Mouse (Mus musculus) T-helper 2 cell (primary cell): ENCODE data around the gene Chst15.

Source experiments
- in situ Hi-C: fragments of 300-600 bp; cut with MboI, MseI; formaldehyde crosslinking; loops from one replicate; pipeline ENCODE4 v1.15.1; 2025; ENCODE audit warnings: high pct_unique_total_duplicates

The Chst15 gene

DNA sequence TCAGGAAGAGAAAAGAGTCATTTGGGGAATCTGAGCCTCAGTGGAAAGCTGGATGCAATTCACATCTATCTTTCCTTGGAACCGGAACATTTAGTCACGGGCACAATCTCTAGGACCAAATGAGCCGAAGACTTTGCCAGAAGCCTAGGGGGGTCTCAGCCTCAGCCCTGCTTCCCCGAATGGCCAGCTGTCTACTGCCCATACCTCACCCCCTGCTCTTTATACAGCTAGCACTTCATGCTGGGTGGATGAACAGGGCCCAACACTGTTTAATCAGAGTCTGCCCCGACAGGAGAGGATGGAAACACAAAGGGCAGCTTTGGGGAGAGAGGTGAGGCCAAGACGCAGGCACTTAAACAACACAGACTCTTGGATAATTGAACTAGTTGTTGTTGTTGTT lies 53.8 kb downstream of the Chst15 start:
- in situ Hi-C loops: no loop called here

DNA sequence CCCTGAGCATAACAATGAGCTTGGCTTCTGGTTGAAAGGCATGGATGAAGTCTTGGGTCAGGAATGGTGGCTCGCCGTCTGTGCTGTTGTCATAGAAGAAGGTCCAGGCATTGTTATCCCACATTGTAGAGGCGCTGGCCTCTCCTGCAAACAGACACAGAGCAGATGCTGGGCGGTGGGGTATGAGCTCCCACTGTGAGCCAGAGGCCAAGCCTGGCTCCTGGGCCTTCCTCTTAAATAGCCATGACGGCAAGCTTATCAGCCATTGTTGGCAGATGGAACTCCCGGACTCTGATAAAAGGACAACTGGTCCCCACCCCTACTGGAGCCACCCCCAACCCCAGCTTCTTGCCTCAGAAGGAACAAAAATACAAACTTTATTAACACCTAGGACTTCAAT lies 54.3 kb downstream of the Chst15 start:
- in situ Hi-C loops: no loop called here

- in situ Hi-C loops: no loop called here
These were observed 55.1 kb downstream of the Chst15 start for GRCm38 (mm10) chr7:132261885-132262284.

DNA sequence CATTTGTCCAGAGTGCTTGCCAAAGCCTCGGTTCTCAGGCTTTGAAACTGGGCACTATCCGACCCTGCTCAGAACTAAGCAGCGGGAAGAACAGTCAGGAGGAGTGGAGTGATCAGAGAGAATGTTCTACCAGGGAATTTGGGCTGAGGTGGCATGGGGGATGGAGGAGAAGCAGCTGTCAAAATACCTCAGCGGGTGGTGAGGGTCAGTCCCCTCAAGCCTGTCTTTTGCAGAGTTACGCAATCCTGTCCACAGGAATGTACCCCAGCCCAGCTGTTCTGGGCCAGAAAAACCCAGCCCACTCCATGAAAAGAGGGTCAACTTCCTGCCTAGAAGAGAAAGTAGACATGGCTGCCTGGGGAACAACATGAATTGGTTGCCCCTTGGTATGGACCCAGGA lies 56.4 kb downstream of the Chst15 start:
- in situ Hi-C loops: no loop called here

- in situ Hi-C loops: no loop called here
These were observed 58.2 kb downstream of the Chst15 start for GRCm38 (mm10) chr7:132258817-132259216.

DNA sequence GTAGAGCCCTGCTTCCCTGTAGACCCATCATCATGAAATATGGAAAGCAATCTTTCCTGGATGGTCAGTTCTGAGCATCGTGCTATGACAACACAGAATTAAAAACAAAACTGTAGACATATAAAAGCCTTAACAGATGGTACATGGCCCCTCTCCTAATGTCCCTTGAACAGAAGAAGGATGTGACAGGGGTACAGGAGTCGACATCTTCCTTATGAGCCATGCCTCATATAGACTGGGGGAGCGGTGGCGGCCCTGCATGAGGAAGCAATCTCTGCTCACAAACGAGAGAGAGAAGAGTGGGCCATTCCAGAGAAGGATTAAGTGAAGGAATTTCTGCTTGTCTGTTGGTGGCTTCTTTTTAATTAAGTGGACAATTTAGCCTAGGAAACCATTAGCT lies 58.8 kb downstream of the Chst15 start:
- in situ Hi-C loops: no loop called here

GRCm38 (mm10) chr7:132253513-132253912 lies 63.5 kb downstream of the Chst15 start:
- in situ Hi-C loops: no loop called here

DNA sequence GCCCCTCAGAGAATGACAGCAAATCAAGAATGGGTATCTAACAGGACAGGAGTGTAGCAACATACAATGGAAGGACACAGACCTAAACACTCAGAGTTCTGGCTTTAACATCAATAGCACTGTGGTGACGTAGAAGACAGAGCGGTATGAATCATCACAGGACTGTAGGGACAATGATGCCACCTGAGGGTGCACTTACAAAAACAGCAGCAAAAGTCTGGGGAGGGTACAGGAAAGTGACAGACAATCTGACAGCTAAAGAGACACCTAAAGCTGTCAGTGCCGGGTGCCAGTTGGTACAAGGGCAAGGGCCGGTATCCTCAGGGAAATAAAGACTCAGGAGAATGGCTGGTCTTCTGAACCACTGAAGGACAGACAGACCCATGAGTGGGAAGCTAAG lies 64.0 kb downstream of the Chst15 start:
- in situ Hi-C loops: no loop called here

DNA sequence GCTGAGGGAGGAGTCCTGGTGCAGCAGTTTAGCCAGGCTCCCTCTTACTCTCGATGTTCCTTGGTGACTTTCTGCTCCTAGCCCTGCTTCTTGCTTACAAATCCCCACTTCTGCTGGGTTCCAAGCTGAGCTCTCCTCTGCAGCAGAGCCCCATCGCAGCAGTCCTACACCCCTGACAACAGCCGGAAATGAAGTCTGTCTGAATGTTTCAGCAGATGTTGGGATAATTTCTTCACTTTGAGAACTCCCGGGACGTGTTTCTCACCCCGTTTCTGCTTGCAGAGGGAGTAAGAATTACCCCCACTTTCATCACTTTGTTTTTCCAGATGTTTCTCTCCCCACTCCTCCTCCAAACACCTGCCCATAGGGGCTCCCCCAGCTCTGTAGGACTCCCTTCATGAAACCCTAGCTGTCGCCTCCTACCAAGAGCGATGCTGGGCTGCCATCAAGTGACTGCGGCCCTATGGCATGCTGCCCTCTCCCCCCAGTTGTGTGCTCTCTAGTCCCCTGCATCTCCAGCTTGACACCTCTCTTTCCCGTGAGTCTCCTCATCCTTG lies 67.4 kb downstream of the Chst15 start:
- in situ Hi-C loops: no loop called here

DNA sequence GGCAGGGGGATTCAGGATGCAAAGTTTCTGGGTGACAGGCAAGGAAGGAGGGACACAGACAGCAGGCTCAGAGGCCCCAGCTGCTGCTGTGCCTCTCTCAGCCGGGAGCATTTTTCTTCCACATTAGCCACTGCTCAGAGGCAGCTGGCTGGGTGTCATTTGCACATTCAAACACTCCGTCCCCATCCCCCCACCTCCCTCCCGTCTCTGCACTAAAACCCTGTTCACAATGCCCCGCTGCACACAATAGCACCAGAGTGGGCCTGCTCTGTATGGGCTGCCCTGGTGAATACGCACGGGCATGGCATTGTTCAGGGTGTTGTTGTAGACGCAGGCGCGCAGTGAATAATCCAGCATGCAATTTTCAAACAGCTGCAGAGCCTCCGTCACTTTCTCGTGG lies 69.5 kb downstream of the Chst15 start:
- in situ Hi-C loops: no loop called here

DNA sequence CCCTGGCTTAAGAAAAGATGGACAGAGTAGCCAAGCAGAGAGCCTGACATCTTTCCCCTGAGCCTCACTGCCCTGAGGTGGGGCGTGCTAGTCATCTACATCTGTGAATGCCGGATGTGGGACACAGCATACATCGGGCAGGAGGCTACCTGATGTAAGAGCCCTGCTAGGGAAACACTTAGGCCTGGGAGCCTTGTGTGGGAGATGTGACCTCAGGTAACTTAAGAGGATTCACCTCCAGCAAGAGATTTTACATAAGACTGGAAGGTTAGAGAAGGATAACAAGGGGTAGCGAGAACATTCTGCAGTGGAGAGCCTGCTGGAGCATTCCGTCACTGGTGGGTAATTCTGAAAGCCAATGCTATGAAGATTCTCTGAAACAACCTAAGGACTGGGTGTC lies 69.9 kb downstream of the Chst15 start:
- in situ Hi-C loops: no loop called here

GRCm38 (mm10) chr7:132245730-132246129 lies 71.3 kb downstream of the Chst15 start:
- in situ Hi-C loops: no loop called here

GRCm38 (mm10) chr7:132244637-132245036 lies 72.4 kb downstream of the Chst15 start:
- in situ Hi-C loops: no loop called here

DNA sequence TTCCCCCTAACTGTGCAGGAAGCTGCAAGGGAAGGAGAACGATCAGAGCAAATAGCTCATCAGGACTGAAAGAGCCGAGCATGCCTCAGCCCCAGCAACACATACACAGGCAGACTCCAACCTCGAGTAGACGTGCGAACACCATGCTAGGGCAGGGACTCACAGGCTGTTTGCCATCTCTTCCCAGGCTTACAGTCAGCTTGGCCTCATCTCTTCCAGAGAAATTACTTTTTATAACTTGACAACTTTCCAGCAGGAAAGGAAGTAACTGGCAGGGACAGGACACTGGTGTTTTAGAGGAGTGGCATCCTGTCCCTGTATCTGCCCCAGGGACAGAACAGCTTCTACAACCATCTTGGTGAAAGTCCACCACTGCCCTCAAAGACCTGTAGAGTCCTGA lies 73.8 kb downstream of the Chst15 start:
- in situ Hi-C loops: no loop called here

DNA sequence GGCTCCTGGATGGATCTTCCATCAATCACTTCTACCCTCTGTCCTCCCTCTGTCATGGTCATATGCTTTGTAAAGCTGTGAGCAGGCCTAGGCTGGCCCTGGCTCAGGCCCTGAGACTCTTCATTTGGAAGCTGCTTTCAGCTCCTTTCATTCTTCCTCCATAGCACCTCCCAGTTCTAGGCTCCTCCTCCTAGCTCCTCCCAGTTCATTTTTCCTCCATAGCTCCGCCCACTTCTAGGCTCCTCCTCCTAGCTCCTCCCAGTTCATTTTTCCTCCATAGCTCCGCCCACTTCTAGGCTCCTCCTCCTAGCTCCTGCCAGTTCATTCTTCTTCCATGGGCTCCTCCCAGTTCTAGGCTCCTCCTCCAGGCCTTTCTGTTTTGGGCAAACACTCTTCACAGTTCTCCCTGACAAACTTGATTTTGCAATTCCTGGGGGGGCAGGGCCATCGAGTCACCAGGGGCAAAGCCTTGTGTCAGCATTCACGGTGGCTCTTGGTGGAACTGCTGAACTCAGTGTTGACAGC lies 74.3 kb downstream of the Chst15 start:
- in situ Hi-C loops: no loop called here

GRCm38 (mm10) chr7:132238921-132239320 lies 78.1 kb downstream of the Chst15 start:
- in situ Hi-C loops: no loop called here

- in situ Hi-C loops: no loop called here
These were observed 79.8 kb downstream of the Chst15 start for GRCm38 (mm10) chr7:132237191-132237590.

DNA sequence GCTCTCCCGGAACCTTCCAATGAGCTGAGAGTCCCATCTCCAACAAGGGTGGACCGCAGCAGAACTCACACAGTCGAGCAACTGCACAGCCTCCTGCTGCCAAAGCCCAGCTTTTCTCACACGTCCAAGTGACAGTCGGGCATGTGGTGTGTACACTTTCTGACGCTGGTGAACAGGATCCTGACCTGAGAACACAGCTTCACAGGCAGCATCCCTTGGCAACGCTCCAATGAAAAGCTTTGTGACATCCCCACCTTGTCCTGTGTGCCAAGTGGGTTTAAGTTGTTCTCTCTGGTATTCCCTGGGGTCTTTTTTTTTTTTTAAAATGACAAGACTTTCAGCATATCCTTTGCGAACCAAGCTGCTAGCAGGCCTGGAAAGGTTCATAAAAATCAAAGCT lies 80.2 kb downstream of the Chst15 start:
- in situ Hi-C loops: no loop called here

GRCm38 (mm10) chr7:132234250-132234649 lies 82.8 kb downstream of the Chst15 start:
- in situ Hi-C loops: no loop called here

DNA sequence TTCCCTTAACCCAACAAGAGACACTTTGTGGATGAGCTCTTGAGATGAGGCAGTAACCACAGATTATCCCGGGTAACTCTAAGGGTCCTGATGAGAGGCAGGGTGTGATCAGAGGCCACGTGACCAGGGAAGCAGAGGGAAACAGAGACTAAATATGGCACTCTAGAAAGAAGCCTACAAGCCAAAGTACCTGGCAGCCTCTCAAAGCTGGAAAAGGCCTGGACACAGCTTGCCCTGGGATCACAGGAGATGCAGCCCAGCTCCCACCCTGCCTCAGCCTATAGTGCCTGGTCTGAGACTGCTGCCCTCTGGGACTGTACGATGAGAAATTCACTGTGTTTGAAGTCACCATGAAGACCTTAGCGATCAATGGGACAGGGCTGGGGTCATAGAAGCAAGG lies 83.3 kb downstream of the Chst15 start:
- in situ Hi-C loops: no loop called here

GRCm38 (mm10) chr7:132232937-132233336 lies 84.1 kb downstream of the Chst15 start:
- in situ Hi-C loops: no loop called here

GRCm38 (mm10) chr7:132231476-132231875 lies 85.6 kb downstream of the Chst15 start:
- in situ Hi-C loops: no loop called here

DNA sequence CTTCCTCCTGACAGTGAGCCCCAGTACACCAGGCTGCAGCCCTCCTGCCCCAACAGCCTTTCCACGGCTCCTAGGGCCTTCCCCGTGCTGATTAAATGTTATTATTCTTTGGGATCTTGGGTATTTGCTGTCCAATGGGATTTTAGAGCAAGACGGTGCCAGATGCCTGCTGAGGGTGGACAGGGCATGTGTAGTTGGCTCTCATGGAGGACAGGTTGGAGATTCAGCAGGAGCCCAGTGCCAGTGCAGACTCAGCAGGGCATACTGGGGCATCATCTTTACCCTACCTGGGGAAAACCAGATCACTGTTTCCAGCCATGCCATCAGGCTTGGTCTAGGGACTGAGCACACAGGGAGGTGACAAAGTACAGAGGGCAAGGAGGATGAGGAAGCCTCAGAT lies 86.1 kb downstream of the Chst15 start:
- in situ Hi-C loops: no loop called here

- in situ Hi-C loops: loop anchor here (5.0 to 10.0 kb wide), 2 partner anchors 245 to 318 kb away; no protein-coding TSS in a partner anchor
These were observed 89.9 kb downstream of the Chst15 start for GRCm38 (mm10) chr7:132227075-132227640.
